Mouse (Mus musculus): ENCODE results near the gene Krtap27-1.

The Krtap27-1 gene

DNA sequence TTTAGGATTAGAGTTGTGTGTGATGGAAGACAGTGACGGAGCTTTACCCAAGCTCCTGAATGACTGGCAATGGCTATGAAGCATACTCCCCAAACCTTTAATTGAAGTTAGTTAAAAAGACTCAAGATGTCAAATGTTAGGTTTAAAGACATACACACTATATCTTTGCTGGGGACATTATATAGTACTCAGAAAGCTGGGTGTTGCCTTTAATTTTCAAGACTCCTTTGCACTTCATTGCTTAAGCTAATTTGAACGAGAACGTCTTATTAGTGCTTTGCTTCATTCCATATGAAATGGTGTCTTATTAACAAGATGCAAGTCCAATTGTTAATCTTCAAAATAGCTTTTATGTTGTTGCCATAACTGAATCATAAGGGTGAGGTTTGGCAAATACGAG lies at the start of gene Krtap27-1:
TSS of gene Krtap27-1 (minus strand) at position 101 of the 400 bp plus-strand sequence.
- DNase-seq (ENCODE audit: low spot score in 2 of 2): no peak

DNA sequence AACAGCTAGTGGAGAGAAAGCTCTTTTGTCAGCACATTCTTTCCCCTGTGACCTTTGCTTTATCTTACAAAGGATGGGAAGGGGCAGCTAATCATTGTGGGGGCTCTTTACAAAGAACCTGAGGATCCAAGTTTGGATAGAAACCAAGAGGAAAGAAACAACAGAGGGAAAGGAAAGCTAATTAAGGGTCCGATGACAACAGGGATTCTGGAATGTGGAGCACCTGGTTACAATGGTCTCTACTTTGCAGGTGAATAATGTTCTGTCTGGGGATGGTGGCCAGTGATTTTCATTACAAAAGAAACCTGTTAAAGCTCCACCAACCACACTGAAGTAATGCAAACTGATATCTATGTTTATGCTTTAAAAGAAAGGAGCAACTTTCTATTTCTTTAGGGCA lies 48.6 kb upstream of the Krtap27-1 start:
- DNase-seq (ENCODE audit: low spot score in 2 of 2): no peak

GRCm38 (mm10) chr16:88716549-88716948 lies 45.1 kb upstream of the Krtap27-1 start:
- DNase-seq (ENCODE audit: low spot score in 2 of 2): no peak

- DNase-seq (ENCODE audit: low spot score in 2 of 2): no peak
Measured at GRCm38 (mm10) chr16:88711245-88711644, 39.8 kb upstream of the Krtap27-1 start.

GRCm38 (mm10) chr16:88710757-88711156 lies 39.3 kb upstream of the Krtap27-1 start:
- no peak for DNase-seq (ENCODE audit: low spot score in 2 of 2)

DNA sequence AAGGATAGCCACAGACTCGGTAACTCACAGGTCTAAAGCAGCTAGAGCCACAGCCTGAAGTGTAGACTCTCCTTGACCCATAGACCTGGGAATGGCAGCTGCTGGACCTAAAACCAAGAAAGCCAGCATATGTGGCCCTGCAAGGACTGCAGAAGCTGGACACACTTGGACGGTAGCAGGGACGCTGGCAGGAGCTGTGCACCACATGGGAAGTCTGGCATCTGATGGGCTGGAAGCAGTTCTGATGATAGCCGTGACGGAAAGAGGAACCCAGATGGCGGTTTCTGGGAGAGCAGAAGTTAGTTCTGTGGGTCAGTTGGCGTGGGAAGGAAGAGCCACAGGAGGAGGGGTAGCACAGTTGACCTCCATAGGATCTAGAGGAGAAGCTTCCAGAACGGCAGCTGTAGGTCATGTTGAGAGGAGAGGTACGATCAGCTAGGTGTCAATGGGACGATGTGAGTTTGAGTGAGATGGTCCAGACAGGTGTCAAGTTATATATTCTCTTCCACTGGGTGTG lies 36.1 kb upstream of the Krtap27-1 start, which contains the start of gene 2310061N02Rik:
TSS of gene 2310061N02Rik (minus strand) at position 467 of the 517 bp plus-strand sequence.
- no peak for DNase-seq (ENCODE audit: low spot score in 2 of 2)

DNA sequence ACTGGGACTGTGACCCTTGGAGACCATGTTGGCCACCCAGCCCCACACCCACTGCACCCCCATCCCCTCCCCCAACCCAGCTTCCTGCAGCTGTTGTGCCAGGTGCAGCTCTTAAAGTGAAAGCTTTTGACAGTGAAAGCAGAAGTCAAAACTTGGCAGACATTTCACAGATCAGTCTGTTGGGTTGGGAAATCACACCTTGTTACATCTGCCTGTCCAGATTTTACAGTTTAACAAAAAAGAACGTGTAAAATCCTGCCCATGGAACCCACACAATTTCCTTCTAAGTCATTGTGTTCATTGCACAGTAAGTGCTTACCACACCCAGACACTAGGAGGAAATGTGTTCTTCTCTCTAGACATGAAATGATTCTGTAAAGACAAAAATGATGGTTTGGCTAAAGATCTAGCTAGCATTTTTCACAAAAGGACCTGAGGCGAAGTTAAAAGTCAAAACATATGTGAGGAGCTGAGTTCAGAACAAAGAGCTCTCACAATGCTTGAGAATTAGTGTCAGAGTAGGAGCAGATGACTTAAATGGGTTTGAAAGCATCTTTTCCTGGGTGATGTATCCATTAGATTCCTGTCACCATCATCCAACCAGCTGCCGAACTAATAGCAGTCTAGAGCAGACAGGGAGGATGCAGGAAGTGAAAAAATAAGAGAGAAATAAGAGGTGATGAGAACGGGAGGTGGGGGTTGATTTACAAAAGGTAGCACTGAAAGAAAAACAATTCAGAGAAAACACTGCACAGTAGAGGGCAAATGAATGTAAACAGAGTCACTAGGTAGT lies 29.8 kb upstream of the Krtap27-1 start:
- DNase-seq (ENCODE audit: low spot score in 2 of 2): no peak

GRCm38 (mm10) chr16:88696256-88696655 lies 24.8 kb upstream of the Krtap27-1 start:
- no peak for DNase-seq (ENCODE audit: low spot score in 2 of 2)

- no peak for DNase-seq (ENCODE audit: low spot score in 2 of 2)
Measured at GRCm38 (mm10) chr16:88681282-88681681, 9.8 kb upstream of the Krtap27-1 start.

GRCm38 (mm10) chr16:88679099-88679498 lies 7.6 kb upstream of the Krtap27-1 start:
- DNase-seq (ENCODE audit: low spot score in 2 of 2): no peak

DNA sequence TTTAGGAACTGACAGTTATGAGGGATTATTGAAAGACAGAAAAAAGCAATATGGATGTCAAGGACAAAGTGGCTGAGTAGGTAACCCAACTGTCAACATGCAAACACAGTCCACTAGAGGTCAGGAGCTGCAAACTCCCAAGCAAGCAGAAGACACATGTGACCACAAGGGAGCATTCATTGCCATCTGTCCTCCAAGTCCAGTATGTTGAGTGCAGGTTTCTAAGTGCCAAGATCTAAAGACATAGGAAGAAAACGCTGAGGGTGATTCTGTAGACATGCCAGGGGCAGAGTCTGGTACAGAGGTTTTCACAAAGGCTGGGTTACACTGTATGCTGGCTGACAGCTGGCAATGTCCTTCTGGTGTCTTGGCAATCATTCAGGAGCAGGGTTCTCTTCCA lies 14.0 kb downstream of the Krtap27-1 start:
- DNase-seq (ENCODE audit: low spot score in 2 of 2): no peak

DNA sequence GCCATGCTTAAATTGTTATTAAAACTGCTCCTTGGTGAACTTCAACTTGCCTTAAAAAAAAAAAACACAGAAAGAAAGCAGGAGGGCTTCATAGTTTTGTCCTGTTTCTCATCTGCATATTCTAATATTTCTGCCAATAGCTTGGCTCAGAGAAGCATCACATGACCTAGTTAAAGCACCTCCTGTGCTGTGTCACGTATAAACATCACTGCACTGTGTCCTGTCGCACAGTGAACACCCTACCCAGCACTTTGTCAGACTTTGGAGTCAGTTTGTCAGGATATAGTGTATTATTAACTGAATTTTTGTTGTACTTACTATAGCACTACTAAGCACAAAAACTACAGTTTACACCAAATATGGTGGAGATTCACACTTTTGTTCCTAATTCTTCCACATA lies 19.5 kb downstream of the Krtap27-1 start:
- no peak for DNase-seq (ENCODE audit: low spot score in 2 of 2)

GRCm38 (mm10) chr16:88651082-88651481 lies 20.4 kb downstream of the Krtap27-1 start:
- no peak for DNase-seq (ENCODE audit: low spot score in 2 of 2)

DNA sequence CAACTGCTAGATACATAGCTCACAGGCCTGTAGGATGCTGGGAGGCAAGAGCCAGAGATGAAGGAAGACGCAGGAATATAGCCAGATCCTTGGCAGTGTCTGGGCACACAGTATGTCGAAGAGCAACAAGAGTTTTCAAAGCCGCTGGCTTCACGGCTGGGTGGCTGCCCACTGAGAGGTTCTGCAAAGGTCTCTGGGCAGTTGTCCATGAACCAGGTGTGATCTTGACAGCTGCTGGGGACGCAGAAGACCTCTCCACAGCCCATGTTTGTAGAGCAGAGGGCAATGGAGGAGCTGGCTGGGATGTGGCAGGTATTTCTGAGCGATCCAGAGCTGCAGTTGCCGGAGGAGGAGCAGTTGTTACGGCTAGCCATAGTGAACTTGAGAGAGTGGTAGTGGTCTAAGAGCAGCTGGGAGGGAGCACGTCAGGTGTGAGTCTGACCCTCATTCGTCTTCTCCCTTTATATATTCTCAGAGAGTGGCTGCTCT lies 24.1 kb downstream of the Krtap27-1 start, which contains the start of gene Krtap26-1:
TSS of gene Krtap26-1 (minus strand) at position 439 of the 489 bp plus-strand sequence.
- DNase-seq (ENCODE audit: low spot score in 2 of 2): no peak

DNA sequence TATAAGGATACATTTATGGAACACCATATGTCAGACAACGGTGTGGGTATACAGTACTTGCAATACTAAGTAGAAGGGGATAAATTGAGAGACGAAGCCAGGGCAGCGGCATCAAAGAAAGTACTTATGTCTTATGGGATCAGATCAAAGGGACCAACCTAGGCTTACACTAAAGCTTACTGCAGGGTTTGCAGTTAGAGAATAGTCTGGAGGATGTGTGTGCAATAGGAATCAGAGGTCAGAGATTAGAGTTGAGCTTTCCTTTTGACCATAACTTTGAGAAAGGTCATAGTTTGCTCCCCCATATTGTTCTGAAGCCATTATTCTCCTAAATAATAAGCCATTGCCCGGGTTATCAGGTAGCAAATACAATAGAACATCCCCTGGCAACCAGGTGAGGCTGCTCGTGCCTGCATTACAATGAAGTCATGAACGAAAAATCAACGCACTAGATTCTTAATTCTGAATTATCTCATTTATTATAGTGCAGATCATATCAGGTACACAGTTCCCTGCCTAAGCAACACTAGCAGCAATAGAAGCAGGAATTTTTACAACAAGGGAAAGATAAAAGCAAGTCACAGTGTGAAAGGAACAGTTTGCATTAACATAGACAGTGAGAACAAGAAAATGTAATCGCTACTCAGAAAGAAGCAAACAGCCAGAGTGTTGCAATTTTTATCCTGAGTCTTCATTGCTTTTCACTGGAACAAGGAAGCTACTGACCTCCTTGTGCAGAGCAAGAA lies 24.9 kb downstream of the Krtap27-1 start:
- DNase-seq (ENCODE audit: low spot score in 2 of 2): no peak

- DNase-seq (ENCODE audit: low spot score in 2 of 2): no peak
Measured at GRCm38 (mm10) chr16:88640053-88640452, 31.4 kb downstream of the Krtap27-1 start.

GRCm38 (mm10) chr16:88635142-88635541 lies 36.3 kb downstream of the Krtap27-1 start:
- no peak for DNase-seq (ENCODE audit: low spot score in 2 of 2)

- no peak for DNase-seq (ENCODE audit: low spot score in 2 of 2)
Measured at GRCm38 (mm10) chr16:88631474-88631873, 40.0 kb downstream of the Krtap27-1 start.

DNA sequence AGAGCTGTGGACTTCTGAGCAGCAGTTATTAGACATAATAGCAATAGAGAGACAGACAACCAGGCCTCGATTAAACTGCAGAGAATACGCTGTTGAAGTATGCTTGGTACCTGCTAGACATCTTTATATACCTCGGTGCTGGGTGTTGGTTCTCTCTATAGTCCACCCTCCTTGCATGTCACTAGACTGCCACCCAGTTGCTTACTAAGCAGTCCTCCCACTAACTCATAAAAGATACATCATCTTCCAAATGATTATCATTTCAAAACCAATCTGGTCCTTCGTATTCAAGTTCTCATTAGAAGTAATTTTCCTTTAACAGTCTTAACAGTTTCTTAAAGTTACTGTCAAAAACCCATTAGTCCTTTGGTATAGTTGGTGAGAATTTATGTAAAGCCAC lies 43.9 kb downstream of the Krtap27-1 start, which contains the start of gene 2310079G19Rik:
TSS of gene 2310079G19Rik (minus strand) at position 101 of the 400 bp plus-strand sequence.
- no peak for DNase-seq (ENCODE audit: low spot score in 2 of 2)

All from right cerebral cortex, postnatal 10 days (tissue).